Mouse (Mus musculus) C2C12 (cell line): Measurements from ENCODE around the gene Phospho1. TPM values are rescaled to one million over a fixed set of nuclear protein-coding genes. Genes with fewer than 3 reads are reported as not detected.

ENCODE experiments used
- H3K27me3 ChIP-seq: one replicate; pipeline ENCODE4 v1.6.1; 2011; ENCODE audit not compliant: control insufficient read depth, insufficient read depth, insufficient read length
- H3K36me3 ChIP-seq: one replicate; pipeline ENCODE4 v1.6.1; 2011; ENCODE audit not compliant: control insufficient read depth, insufficient read depth
- H3K4me3 ChIP-seq: one replicate; pipeline ENCODE4 v1.5.1; 2011; ENCODE audit warnings: mild to moderate bottlenecking, control low read depth; ENCODE audit not compliant: poor library complexity, insufficient read depth, severe bottlenecking
- H3K79me2 ChIP-seq: one replicate; pipeline ENCODE4 v1.6.1; 2011; ENCODE audit not compliant: control insufficient read depth, insufficient read depth
- H3K79me3 ChIP-seq: one replicate; pipeline ENCODE4 v1.6.1; 2011; ENCODE audit warnings: low read depth, control low read depth
- H3ac ChIP-seq: one replicate; pipeline ENCODE3; 2011; ENCODE audit warnings: low read depth; ENCODE audit not compliant: control insufficient read depth, insufficient read length
- CEBPB ChIP-seq: IDR thresholded peaks from one replicate; pipeline ENCODE4 v1.6.1; 2011; ENCODE audit warnings: low read depth, mild to moderate bottlenecking, control low read depth, moderate library complexity
- CTCF ChIP-seq: IDR thresholded peaks from one replicate; pipeline ENCODE4 v1.5.1; 2011; ENCODE audit not compliant: control insufficient read depth, insufficient read depth, insufficient read length
- FOSL1 ChIP-seq: IDR thresholded peaks from one replicate; pipeline ENCODE4 v1.8.0; 2011; ENCODE audit warnings: mild to moderate bottlenecking, low read length; ENCODE audit not compliant: poor library complexity, insufficient read depth, severe bottlenecking
- MAX ChIP-seq: IDR thresholded peaks from one replicate; pipeline ENCODE4 v1.6.1; 2011; ENCODE audit warnings: mild to moderate bottlenecking, control low read depth
- MYOD1 ChIP-seq: IDR thresholded peaks from one replicate; pipeline ENCODE4 v1.6.1; 2011; ENCODE audit warnings: low read depth; ENCODE audit not compliant: control insufficient read depth, insufficient read length
- MYOG ChIP-seq: IDR thresholded peaks from one replicate; pipeline ENCODE4 v1.6.1; 2011; ENCODE audit not compliant: control insufficient read depth, insufficient read length; ENCODE audit errors: extremely low read depth
- USF1 ChIP-seq: IDR thresholded peaks from one replicate; pipeline ENCODE4 v1.6.1; 2011; ENCODE audit warnings: low read depth, mild to moderate bottlenecking, control low read depth, moderate library complexity
- polyA plus RNA-seq: library from polyadenylated mRNA; unstranded; fragments of >200 nt; fragmentation: generic; extraction: Trizol; gene quantifications from one replicate; pipeline ENCODE4 v1.2.1, GENCODE M21; 2012; ENCODE audit warnings: missing spikeins

The Phospho1 gene
- polyA plus RNA-seq, 1 experiment, result 98.3 TPM

- no peak for TF ChIP-seq MYOG
- no peak for TF ChIP-seq MYOD1
- no peak for TF ChIP-seq USF1
- no peak for TF ChIP-seq CEBPB
- H3K27me3 ChIP-seq, result no peaks in the 10 kb centered on the region
- no peak overlapping the region for H3K4me3 ChIP-seq
- H3ac ChIP-seq, result no peak overlapping the region
- no peaks in the 10 kb centered on the region for H3K79me3 ChIP-seq
- no peaks in the 10 kb centered on the region for H3K36me3 ChIP-seq
- no peaks in the 10 kb centered on the region for H3K79me2 ChIP-seq
Observed at GRCm38 (mm10) chr11:95825625-95826024, 1.3 kb downstream of the Phospho1 start.

GRCm38 (mm10) chr11:95826317-95827167, 2.2 kb downstream of the Phospho1 start:
- Histone ChIP-seq H3K79me2 (no peaks in the 10 kb centered on the region), H3K79me3 (no peaks in the 10 kb centered on the region), H3K36me3 (no peaks in the 10 kb centered on the region), H3ac (no peak overlapping the region), H3K27me3 (no peaks in the 10 kb centered on the region), H3K4me3 (no peak overlapping the region)
- TF ChIP-seq USF1 (no peak), CEBPB (no peak), CTCF (no peak), MYOD1 (no peak), MAX (no peak), MYOG (no peak), FOSL1 (no peak)

- Histone ChIP-seq H3K36me3 (no peaks in the 10 kb centered on the region), H3K4me3 (no peak overlapping the region), H3ac (no peak overlapping the region), H3K27me3 (no peaks in the 10 kb centered on the region), H3K79me2 (no peaks in the 10 kb centered on the region), H3K79me3 (no peaks in the 10 kb centered on the region)
- TF ChIP-seq MYOG, result no peak
- TF ChIP-seq CEBPB, result no peak
- TF ChIP-seq FOSL1, result no peak
- no peak for TF ChIP-seq MYOD1
- TF ChIP-seq USF1, result no peak
- no peak for TF ChIP-seq CTCF
- no peak for TF ChIP-seq MAX
Observed at GRCm38 (mm10) chr11:95827168-95827447, 2.8 kb downstream of the Phospho1 start.

GRCm38 (mm10) chr11:95827464-95828085, 3.3 kb downstream of the Phospho1 start:
- no peak for TF ChIP-seq MYOG
- no peak for TF ChIP-seq USF1
- no peak for TF ChIP-seq MAX
- TF ChIP-seq FOSL1, result no peak
- TF ChIP-seq CTCF, result no peak
- TF ChIP-seq CEBPB, result no peak
- no peak for TF ChIP-seq MYOD1
- no peak overlapping the region for H3K4me3 ChIP-seq
- H3K79me3 ChIP-seq, result no peaks in the 10 kb centered on the region
- no peak overlapping the region for H3ac ChIP-seq
- no peaks in the 10 kb centered on the region for H3K36me3 ChIP-seq
- H3K27me3 ChIP-seq, result no peaks in the 10 kb centered on the region
- no peaks in the 10 kb centered on the region for H3K79me2 ChIP-seq

GRCm38 (mm10) chr11:95828181-95828964, 4.1 kb downstream of the Phospho1 start:
- Histone ChIP-seq H3K79me3 (no peaks in the 10 kb centered on the region), H3K79me2 (no peaks in the 10 kb centered on the region), H3K36me3 (no peaks in the 10 kb centered on the region), H3K4me3 (no peak overlapping the region), H3ac (no peak overlapping the region), H3K27me3 (no peaks in the 10 kb centered on the region)
- TF ChIP-seq CEBPB, result no peak
- TF ChIP-seq MYOG, result no peak

GRCm38 (mm10) chr11:95829526-95830050, 5.3 kb downstream of the Phospho1 start:
- TF ChIP-seq CEBPB (no peak), FOSL1 (no peak)
- Histone ChIP-seq H3K79me2 (no peaks in the 10 kb centered on the region), H3K36me3 (no peaks in the 10 kb centered on the region), H3ac (no peak overlapping the region), H3K27me3 (no peaks in the 10 kb centered on the region), H3K4me3 (no peak overlapping the region), H3K79me3 (no peaks in the 10 kb centered on the region)
